Mouse (Mus musculus) heart, adult 18-20 months (tissue): ENCODE results near the gene Rrp36. TPM values are rescaled to one million over a fixed set of nuclear protein-coding genes. Genes with fewer than 3 reads are reported as not detected.

ENCODE experiments used
- DNase-seq, 2 experiments: peaks; one replicate each; pipeline ENCODE4 v3.0.0; 2021 to 2022; ENCODE audit warnings: mixed read lengths in 1 of 2
- total RNA-seq, 2 experiments: library from RNA; stranded (reverse); gene quantifications; 2 replicates each; pipeline ENCODE4 v1.2.3; 2021

The Rrp36 gene
- total RNA-seq, 2 experiments from 2014 or later: 13.4 to 14.2 TPM

GRCm38 (mm10) chr17:46690665-46691064, 16.5 kb upstream of the Rrp36 start:
- no peak for DNase-seq

GRCm38 (mm10) chr17:46685913-46686312, 11.8 kb upstream of the Rrp36 start:
- no peak for DNase-seq

- no peak for DNase-seq
Observed at GRCm38 (mm10) chr17:46682654-46683389, 8.7 kb upstream of the Rrp36 start.

GRCm38 (mm10) chr17:46681466-46682118, 7.4 kb upstream of the Rrp36 start:
- DNase-seq: no peak

- DNase-seq: peak; percentile 97 to 99
Observed at GRCm38 (mm10) chr17:46680760-46681373, 6.7 kb upstream of the Rrp36 start, which contains the start of gene Klhdc3. Gene Klhdc3 (minus strand): TSS chr17:46680914.

- DNase-seq: peak in 1 of 2 experiments; percentile 68
Observed at GRCm38 (mm10) chr17:46679843-46680759, 5.9 kb upstream of the Rrp36 start.

GRCm38 (mm10) chr17:46678911-46679310, 4.8 kb upstream of the Rrp36 start:
- DNase-seq: peak; percentile 53 to 56

- DNase-seq: peak; percentile 51 to 54
Observed at GRCm38 (mm10) chr17:46678416-46678815, 4.3 kb upstream of the Rrp36 start, which contains the start of gene Mea1. Gene Mea1 (plus strand): TSS chr17:46678793.

- no peak for DNase-seq
Observed at GRCm38 (mm10) chr17:46674530-46675283, 555 bp upstream of the Rrp36 start.

- DNase-seq: no peak
Observed at GRCm38 (mm10) chr17:46669911-46670310, 4.2 kb downstream of the Rrp36 start.

- DNase-seq: peak; percentile 46 to 70
Observed at GRCm38 (mm10) chr17:46667712-46668111, 6.4 kb downstream of the Rrp36 start.

- peak; percentile 51 to 79 for DNase-seq
Observed at GRCm38 (mm10) chr17:46662730-46663129, 11.4 kb downstream of the Rrp36 start.

GRCm38 (mm10) chr17:46661981-46662380, 12.2 kb downstream of the Rrp36 start:
- DNase-seq: no peak

GRCm38 (mm10) chr17:46661351-46661750, 12.8 kb downstream of the Rrp36 start:
- DNase-seq: no peak

- no peak for DNase-seq
Observed at GRCm38 (mm10) chr17:46656054-46656453, 18.1 kb downstream of the Rrp36 start.

GRCm38 (mm10) chr17:46651755-46652547, 22.2 kb downstream of the Rrp36 start:
- DNase-seq: no peak

GRCm38 (mm10) chr17:46651292-46651691, 22.9 kb downstream of the Rrp36 start:
- DNase-seq: no peak

GRCm38 (mm10) chr17:46650232-46651031, 23.7 kb downstream of the Rrp36 start, which contains the start of gene Cul7:
Gene Cul7 (plus strand): TSS chr17:46650337.
- DNase-seq: peak; percentile 89 to 96

GRCm38 (mm10) chr17:46649811-46650210, 24.3 kb downstream of the Rrp36 start:
- DNase-seq: no peak
